In the genomic region with DNA sequence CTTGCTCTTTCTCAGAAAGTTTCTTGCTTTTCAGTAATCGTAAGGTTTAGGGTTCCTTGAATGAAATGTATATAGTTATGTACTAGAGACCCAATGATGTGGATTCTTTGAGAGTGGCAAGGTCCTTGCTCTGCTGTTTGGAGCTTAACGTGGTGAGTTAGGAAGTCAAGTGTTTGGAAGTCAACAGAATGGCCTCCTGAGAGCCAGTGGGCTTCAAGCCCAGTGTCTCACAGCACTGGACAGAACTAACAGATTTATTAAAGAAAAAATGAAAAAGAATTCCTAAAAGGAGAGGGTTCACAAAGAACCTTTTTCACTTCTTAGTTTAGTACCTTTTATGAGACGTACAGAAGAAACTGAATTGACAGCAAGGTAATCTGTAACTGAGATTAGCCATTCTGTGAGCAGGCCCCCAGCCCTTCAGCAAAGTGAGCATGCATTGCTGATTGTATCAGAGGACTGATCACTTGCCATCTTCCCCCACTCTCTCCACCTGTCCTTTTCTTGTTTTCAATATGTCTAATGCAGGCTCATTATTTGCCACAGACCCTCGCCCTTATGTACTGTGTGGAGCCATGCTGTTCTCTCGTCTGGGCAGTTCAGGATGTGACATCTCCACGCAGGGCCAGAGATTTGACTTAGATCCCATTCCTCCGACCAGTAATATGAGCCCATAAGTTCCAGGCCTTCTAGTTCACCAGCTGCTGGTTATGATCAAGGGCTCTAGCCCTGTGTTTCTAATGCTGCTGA, we compare ENCODE assay signal across 22 mouse cellular contexts.
"Had no signal": no experiment of that assay in that cellular context is flagged by ENCODE, and none has a peak within 500 bp of the region (broad histone marks: within the 10 kb centered on the region; RNA-seq: fewer than 3 reads in every experiment).

No protein-coding gene starts in this region.

- H3K27ac ChIP-seq: gastrocnemius, adult 2 months; heart, embryonic 10.5 days; hindbrain, embryonic 10.5 days; hindbrain, embryonic 13.5 days; hindbrain, embryonic 15.5 days; intestine, embryonic 15.5 days; limb, embryonic 10.5 days; limb, embryonic 12.5 days; liver, embryonic 13.5 days; liver, embryonic 15.5 days had no signal

- DNase-seq: gastrocnemius, adult 2 months; gastrocnemius, postnatal 10 days; gastrocnemius, postnatal 25 days; heart, adult 18-20 months; heart, postnatal 4 days; kidney, adult 18-20 months; kidney, adult 8-10 months; kidney, postnatal 10 days; kidney, postnatal 25 days; kidney, postnatal 4 days; liver; liver, embryonic 13.5 days; liver, postnatal 0 days had no signal

- H3K4me3 ChIP-seq: gastrocnemius, adult 2 months; heart, embryonic 10.5 days; heart, embryonic 12.5 days; hindbrain, embryonic 10.5 days; hindbrain, embryonic 13.5 days; hindbrain, embryonic 15.5 days; intestine, embryonic 15.5 days; limb, embryonic 10.5 days; limb, embryonic 12.5 days; liver, embryonic 13.5 days; liver, embryonic 15.5 days had no signal
